Mouse (Mus musculus) inflammation-experienced regulatory T-cells, adult 6 months (primary cell): Measurements from ENCODE around the gene Morn1. TPM values are rescaled to one million over a fixed set of nuclear protein-coding genes. Genes with fewer than 3 reads are reported as not detected.

Experiments
- ATAC-seq: one replicate; pipeline ENCODE4 v1.8.0; 2017
- polyA plus RNA-seq, 3 experiments: library from polyadenylated mRNA; unstranded; fragments of 100-300 nt; shearing (Covaris generic); gene quantifications; one replicate each; pipeline ENCODE4 v1.2.1; 2017

The Morn1 gene
- polyA plus RNA-seq, 3 experiments from 2014 or later = 0.79 to 2.1 (median 1.7) TPM

GRCm38 (mm10) chr4:155120038-155120437, 33.7 kb downstream of the Morn1 start:
- ATAC-seq = no peak

- no peak for ATAC-seq
These were observed 34.2 kb downstream of the Morn1 start for GRCm38 (mm10) chr4:155120583-155120982.

GRCm38 (mm10) chr4:155121222-155121621, 34.8 kb downstream of the Morn1 start:
- no peak for ATAC-seq

- ATAC-seq = no peak
These were observed 35.6 kb downstream of the Morn1 start for GRCm38 (mm10) chr4:155121915-155122443.

GRCm38 (mm10) chr4:155122444-155123040, 36.2 kb downstream of the Morn1 start:
- ATAC-seq = no peak

GRCm38 (mm10) chr4:155123868-155124534, 37.6 kb downstream of the Morn1 start:
- ATAC-seq = no peak

- ATAC-seq = no peak
These were observed 38.9 kb downstream of the Morn1 start for GRCm38 (mm10) chr4:155125310-155125709.

- ATAC-seq = no peak
These were observed 39.8 kb downstream of the Morn1 start for GRCm38 (mm10) chr4:155126194-155126593.

- ATAC-seq = peak; percentile 79
These were observed 40.4 kb downstream of the Morn1 start for GRCm38 (mm10) chr4:155126602-155127372.

GRCm38 (mm10) chr4:155128411-155128810, 42.0 kb downstream of the Morn1 start:
- no peak for ATAC-seq

GRCm38 (mm10) chr4:155129132-155129917, 42.9 kb downstream of the Morn1 start:
- ATAC-seq = peak; percentile 72

- no peak for ATAC-seq
These were observed 43.6 kb downstream of the Morn1 start for GRCm38 (mm10) chr4:155129996-155130395.

GRCm38 (mm10) chr4:155130616-155131015, 44.2 kb downstream of the Morn1 start:
- ATAC-seq = no peak

GRCm38 (mm10) chr4:155133188-155133587, 46.8 kb downstream of the Morn1 start:
- ATAC-seq = no peak

GRCm38 (mm10) chr4:155133658-155134417, 47.5 kb downstream of the Morn1 start:
- no peak for ATAC-seq

- ATAC-seq = no peak
These were observed 48.4 kb downstream of the Morn1 start for GRCm38 (mm10) chr4:155134686-155135172.

- no peak for ATAC-seq
These were observed 49.7 kb downstream of the Morn1 start for GRCm38 (mm10) chr4:155135909-155136585.

- no peak for ATAC-seq
These were observed 51.5 kb downstream of the Morn1 start for GRCm38 (mm10) chr4:155137891-155138290.

- no peak for ATAC-seq
These were observed 52.1 kb downstream of the Morn1 start for GRCm38 (mm10) chr4:155138451-155138850.

- no peak for ATAC-seq
These were observed 53.1 kb downstream of the Morn1 start for GRCm38 (mm10) chr4:155139281-155140045.
